Mouse (Mus musculus) B cell, adult 67 days (primary cell): ENCODE results near the gene Scgb1b20. TPM values are rescaled to one million over a fixed set of nuclear protein-coding genes. Genes with fewer than 3 reads are reported as not detected.

Experiments used
- total RNA-seq, 2 experiments: library from RNA; stranded (reverse); gene quantifications; 4 replicates each; pipeline ENCODE4 v1.2.4; 2023

The Scgb1b20 gene
- not detected for total RNA-seq

DNA sequence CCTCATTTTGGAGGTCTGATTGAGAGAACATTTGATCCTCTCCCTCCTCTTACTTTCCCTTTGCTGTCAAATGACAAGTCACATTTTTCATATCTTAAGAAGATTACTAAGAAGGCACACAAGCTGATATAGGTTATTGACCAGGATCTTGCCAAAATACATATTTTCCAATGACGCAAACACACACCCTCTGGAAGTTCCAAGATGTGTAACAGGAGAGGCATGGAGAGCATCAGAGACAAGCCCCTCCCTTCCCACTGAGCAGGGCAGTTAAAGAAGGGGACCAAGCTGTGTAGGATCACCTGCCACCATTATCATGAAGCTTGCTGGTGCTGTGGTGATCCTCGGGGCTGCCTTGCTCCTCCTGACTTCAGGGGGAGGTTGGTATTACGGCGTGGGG is at the start of gene Scgb1b20:
Gene Scgb1b20, plus strand, starts transcription at position 301 of the 400 bp plus-strand sequence.

DNA sequence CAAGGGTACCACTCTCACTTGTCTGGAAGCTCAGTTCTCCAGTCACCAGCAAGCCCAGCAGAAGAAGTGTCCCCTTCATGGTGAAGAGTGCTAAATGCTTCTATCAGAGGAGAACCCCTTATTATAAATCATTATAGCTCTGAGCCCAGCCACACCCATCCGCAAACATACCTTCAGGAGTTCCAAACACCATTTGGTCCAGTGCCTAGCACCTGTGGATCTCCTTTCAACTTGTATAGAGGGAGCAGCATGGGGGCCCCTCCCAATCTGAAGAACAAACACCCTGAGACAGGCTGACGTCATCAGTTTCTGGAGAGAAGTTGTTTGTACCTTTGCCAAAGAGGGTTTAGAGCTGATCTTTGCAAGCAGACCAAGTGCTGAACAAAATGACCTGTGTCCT is 6.8 kb upstream of the Scgb1b20 start, which contains the start of gene Scgb2b20:
Gene Scgb2b20, minus strand, starts transcription at position 101 of the 400 bp plus-strand sequence.

Other genes with a start within 250 kb of the Scgb1b20 start
- not detected for gene Scgb2b18, start 199.4 kb upstream of the Scgb1b20 start, total RNA-seq
- gene Scgb1b18, start 187.7 kb upstream of the Scgb1b20 start, total RNA-seq = not detected
- not detected for gene Scgb2b19, start 92.9 kb upstream of the Scgb1b20 start, total RNA-seq
- gene Scgb1b19, start 85.9 kb upstream of the Scgb1b20 start, total RNA-seq = not detected
- not detected for gene Scgb2b20, start 6.9 kb upstream of the Scgb1b20 start, total RNA-seq
- gene Scgb2b21, start 147.2 kb downstream of the Scgb1b20 start, total RNA-seq = not detected